Mouse (Mus musculus) heart, postnatal 4 days (tissue): ENCODE measurements around the gene Actn4. TPM values are rescaled to one million over a fixed set of nuclear protein-coding genes. Genes with fewer than 3 reads are reported as not detected.

Experiments
- DNase-seq: peaks from one replicate; pipeline ENCODE4 v3.0.0; 2021
- total RNA-seq, 2 experiments: library from RNA; stranded (reverse); gene quantifications; 2 replicates each; pipeline ENCODE4 v1.2.3; 2021

The Actn4 gene
- 100 to 1,000 TPM; 224 to 231 TPM for total RNA-seq

DNA sequence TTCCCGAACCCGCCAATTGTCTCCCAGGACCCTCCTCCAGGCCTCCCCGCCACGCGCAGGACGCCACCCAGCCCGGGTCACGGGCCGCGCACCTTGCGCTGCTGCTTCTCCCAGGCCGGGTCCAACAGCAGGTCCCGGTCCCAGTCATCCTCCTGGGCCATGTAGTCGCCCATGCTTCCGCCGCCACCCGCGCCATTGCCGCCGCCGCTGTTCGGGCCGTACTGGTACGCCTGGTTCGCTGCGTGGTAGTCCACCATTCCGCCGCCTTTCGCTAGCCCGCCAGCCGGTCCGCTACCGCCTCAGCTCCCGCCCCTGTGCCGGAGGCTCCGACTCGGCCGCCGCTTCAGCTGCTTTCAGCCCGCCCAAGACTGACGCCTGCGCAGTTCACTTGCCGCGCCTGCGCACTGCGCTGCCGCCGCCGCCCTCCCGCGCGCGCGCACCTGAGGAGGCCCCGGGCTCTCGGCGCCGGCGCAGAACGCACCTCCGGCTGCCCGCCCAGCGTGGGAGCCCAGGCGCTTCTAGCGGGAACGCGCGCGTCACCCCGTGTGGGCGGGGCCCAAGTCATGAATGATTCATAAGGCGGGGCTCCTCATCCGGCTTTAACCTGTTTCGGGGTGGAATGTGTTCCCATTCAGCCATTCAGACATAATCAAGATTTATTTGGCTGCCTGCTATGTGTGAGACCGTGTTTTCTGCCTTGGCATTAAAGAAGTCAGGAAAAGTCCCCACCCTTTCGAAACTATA is at the start of gene Actn4:
Gene Actn4, minus strand, starts transcription at position 414 of the 744 bp plus-strand sequence.
- DNase-seq = peak; percentile 99

DNA sequence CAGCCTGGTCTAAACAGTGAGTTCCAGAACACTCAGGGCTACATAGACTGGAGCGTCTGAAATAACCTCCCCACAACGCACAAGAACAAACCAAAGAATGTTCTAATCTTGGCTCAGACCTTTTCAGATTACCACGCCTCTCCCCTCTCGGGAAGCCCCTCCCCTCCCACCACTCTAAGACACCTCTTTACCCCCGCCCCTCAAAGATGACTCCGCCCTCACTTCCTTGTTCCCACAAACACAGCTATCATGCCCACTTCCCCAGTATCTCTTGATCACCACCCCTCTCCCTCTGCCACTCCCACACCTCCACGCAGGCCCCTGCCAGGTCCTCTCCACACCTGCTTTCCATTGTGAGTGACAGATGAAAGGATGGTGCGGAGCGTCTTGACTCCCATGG is 46.6 kb upstream of the Actn4 start:
- no peak for DNase-seq

DNA sequence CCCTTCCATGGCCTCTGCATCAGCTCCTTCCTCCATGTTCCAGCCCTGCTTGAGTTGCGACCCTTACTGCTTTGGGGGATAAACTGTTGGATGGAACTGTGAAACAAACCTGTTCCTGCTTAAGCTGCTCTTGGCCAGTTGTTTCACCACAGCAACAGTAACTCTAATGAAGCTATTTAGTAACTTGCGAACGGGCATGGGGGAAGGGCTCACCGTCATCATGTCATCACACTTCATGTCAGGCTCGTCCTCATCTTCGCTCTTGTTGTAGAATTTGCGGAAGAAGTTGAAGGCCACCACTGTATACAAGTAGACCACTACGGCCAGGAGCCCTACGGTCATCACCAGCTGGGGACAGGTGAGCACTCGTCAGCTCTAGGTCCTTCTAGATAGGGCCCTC is 46.0 kb upstream of the Actn4 start:
- no peak for DNase-seq

DNA sequence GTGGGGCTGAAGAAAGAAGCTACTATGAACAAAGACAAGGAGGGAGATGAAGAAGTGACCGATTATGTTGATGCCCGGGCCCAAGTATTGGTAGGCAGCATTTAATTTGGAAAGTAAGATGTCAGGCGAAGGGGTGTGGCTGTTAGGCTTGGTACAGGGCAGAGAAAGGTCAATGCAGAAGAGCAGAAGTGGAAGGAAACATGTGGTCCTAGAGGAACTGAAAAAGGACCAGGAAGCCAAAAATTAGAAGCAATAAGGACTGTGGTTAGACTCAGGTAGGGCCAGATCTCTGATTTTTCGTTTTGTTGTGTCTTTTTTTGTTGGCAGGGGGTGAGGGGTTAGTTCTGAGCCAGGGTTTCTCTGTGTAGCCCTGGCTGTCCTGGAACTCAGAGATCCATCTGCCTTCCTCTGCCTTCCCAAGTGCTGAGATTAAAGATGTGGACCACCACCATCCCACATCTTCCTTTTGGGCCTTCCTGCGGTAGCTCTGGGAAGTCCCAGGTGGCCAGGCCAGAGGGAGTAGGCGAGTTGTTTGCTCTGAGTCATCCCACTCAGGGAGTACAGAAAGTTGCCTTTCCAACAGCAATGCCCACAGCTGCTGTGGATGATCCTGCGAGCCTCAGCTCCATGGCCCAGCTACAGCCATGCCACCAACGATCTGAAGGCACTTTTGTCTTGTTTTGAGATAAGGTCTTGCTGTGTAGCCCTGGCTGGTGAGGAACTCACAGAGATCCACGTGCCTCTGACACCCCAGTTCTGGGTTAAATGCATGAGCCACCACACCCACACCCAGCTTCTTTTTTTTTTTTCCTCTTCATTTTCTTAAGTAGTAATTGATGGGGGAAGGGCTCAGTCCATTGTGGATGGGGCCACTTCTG is 45.3 kb upstream of the Actn4 start:
- no peak for DNase-seq

DNA sequence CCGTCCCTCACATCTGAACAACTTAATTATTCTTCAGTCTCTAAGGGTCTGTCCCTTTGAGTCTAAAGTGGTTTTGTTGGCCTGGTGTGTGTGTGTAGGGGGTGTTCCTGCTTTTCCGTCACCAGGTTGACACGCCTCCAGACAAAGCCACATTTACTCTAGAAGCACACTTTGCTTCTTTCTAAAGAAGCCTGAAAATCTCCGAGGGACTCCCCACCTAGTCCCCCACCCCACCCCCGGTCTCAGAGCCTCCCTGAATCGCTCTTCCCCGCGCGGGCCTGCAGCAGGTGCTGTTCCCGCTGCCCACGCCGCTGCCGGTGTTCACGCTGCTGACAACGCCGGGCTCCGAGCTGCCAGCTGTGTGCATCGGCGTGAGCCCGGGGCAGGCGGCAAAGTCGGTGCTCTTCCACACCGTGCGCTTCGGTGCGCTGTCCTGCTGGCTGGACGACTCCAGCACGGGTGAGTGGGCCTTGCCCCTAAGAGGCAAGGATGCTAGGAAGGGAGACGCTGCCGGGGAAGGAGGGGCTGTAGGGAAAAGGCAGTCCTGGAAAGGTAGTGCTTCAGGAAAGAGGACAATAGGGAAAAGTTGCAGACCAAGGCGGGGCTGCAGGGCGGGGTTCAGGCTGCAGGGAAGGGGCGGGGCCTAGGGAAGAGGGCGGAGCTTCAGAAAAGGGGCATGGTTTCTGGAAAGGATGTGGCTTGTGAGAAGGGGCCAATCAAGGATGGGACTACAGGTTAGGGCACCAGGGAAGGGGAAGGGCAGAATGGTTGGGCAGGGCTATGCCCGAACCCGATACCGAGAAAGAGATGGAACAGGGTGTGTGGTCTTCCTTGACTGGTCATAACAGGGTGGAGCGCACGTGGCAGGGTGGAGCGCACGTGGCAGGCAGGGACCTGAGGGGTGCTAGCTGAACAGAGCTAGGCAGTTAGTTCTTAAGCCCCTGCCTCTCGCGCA is 38.8 kb upstream of the Actn4 start:
- DNase-seq = peak; percentile 75

DNA sequence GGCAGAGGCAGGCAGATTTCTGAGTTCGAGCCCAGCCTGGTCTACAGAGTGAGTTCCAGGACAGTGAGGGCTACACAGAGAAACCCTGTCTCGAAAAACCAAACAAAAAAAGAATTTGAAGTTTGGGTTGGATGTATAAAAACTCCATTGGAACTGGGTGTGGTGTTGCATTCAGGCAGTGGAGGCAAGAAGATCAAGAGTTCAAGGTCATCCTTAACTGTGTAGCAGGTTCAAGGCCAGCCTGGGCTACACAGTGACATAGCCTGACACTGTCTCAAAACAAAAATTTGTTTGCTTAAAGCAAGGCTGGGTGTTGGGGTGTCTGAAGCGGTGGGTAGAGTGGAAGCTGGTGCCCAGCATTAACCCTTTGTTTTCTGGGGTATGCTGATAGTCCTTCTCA is 31.3 kb upstream of the Actn4 start:
- DNase-seq = no peak

DNA sequence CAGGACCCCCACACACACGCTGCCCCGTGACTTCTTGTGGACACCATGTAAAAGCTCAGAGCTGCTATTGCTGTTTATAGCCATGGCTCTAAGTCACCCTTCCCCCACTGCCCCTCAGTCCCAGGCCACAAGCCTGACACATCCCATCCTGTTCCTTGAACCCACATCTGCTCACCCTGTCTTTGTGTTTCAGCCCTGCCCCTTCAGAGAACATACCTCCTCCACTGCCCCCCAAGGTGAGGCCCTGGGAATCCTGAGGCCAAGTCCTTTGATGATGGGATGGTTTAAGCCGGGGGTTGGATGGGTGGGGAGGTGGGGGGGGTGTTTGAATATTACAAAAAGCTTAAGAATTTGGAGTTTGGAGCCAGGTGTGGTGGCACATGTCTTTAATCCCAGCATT is 30.9 kb upstream of the Actn4 start:
- no peak for DNase-seq

DNA sequence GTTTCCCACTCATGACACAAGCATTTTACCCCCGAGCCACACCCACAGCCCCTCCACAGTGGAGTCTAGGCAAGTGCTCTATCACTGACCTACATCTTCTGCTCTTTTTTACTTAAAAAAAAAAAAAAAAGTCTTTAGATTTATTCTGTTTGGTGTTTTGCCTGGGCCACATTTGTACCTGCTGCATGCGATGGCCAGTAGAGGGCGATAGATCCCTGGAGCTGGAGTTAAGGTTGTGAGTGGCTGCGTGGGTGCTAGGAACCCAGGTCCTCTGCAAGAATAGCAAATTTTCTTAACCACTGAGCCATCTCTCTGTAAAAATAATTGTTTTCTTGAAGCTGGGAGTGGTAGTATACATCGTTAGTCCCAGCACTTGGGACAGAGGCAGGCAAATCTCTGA is 29.5 kb upstream of the Actn4 start:
- no peak for DNase-seq

DNA sequence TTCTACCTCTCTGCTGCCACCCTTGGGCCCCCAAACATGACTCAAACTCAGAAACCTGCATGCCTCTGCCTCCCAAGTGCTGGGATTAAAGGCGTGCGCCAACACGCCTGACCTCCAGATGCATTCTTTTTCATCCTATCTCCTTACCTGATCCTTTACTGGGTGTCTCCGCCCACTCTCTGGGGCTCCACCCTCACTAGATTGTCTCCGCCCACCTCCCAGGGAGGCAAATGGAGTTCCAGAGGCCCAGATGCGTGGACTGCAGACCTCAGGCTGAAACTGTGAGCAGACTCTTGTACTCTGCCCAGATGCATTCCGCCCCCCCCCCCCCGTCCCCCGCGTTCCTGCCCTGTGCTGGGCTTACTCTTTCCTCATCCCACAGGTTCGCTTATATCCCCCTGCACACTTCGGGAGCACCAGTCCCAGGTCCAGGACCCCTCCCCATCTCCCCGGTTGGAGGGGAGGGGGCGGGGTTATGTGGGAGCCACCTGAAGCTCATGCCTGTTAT is 28.7 kb upstream of the Actn4 start:
- DNase-seq = no peak

DNA sequence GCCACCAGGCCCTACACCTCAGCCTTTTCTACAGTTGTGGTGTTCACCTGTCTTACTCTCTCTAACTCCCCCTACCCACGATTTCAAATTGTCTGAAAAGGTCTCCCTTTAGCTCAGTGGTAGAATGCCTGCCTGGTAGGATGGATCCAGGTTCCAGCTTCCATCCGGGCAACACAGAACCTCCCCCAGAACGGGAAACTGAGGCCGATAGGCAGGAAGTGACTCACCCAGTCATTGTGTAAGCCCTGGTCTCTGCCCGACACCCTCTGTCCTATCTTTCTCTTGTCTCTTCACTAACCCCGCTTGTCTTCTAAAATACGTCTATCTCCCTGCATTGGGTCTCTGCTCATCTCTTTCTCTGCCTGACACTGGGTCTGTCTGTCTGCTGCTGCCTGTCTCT is 23.1 kb upstream of the Actn4 start:
- DNase-seq = no peak

DNA sequence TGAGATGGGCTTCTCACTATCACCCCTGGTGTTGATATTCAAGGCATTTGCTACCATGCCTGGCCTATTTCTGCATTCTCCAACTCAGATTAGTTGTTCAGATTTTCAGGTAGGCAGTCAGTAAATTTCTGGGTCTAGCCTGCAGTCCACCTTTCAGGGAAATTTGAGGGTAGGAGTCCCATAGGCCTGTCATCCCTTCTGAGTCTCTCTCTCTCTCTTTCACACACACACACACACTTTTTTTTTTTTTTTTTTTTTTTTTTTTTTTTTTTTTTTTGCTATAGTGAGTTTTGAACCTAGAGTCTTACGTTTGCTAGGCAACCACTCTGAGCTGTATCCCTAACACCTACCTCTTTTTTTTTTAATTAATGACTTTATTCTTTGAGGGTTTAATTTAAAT is 22.3 kb upstream of the Actn4 start:
- no peak for DNase-seq

DNA sequence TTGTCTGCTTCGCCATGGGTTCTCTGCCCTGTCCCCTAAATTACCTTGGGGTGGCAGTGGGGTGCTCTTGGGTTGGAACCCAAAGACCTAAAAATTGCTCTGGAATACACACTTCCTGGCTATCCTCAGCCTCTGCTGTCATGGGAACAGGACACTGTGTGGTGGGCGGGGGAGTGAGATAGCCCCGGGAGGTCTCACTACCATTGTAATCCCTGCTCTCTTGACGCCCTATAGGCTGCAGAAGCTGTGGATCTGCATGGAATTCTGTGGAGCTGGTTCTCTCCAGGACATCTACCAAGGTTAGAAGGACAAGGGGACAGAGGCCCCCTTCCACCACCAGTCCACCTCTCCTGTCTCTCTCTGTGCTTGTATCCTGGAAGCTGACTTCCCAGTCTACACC is 21.7 kb upstream of the Actn4 start:
- DNase-seq = no peak

DNA sequence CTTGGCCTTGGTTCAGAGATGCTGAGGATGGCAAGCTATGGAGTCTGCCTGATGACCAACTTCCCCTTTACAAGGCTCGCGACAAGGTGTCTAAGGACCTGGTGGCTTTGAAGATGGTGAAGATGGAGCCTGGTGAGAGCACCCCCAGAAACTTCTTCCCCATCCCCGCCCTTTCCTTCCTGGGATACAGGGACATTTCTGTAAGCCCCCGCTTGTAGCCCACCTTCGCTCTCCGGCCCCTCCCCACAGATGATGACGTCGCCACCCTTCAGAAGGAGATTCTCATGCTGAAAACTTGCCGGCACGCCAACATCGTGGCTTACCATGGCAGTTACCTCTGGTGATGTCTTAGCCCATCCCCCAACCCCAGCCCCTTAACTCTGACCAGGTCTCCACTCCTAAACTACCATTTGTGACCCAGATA is 21.0 kb upstream of the Actn4 start:
- DNase-seq = no peak

DNA sequence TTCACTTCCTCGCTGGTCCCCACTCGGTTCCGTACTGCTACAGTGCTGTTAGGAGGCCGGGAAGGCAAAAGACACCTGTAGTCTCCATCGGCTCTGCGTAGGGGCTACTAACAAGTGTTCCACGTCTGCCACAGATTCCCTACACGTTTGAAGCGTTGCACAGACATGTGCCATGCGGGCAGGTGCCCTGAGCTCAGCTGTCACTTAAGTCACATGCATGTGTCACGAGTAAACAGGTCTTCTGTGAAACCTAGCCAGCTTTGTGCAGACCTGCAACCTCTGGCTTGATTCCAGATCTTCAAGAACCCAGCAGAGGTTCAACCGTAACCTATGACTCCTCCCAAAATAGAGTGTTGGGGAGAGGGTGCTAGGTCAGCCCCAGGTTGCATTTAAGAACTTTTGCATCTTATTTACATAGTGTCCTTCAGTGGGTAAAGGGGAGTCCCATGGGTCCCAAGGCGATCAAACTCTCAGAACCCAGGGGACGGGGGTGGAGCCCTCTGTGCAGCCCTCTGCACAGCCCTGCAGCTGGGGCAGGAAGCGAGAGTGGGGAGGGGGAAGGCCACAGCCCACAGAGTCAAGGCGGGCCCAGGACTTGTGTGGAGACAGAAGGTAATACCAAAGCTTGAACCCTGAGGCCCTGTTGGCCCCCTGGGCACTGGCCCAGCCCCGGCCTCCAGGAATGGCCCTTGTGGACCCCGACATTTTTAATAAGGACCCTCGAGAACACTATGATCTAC is 20.3 kb upstream of the Actn4 start:
- peak; percentile 39 for DNase-seq

DNA sequence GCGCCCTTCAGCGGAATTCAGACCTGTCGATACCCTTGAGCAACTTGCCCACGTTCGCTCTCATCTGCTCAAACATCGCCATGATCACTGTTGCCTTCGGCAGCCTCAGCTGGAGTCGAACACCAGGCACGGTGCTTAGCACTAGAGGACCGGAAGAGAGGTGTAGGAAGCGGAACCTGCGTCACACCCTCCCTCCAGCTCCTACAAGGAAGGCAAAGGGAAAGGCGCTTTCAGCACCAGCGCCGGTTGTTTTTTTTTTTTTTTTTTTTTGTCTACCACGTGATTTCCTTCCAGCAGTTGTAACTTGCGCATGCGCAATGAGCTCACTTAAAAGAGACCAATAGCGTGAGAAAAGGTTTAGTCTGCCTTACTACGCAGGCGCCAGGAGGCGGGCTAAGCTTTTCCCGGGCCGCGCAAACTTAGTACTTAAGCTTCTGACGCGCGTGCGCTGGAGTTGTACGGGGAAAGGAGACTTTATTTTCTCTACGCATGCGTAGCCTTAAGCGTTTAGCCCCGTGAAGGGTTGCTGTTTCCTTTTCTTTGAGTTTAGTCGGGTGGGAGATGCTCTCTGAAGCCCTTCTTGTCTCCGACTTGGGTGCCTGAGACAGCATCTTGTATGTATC is 19.6 kb upstream of the Actn4 start, which contains the start of the genes Eif3k and Map4k1:
Gene Eif3k, minus strand, starts transcription at position 214 of the 623 bp plus-strand sequence.
Gene Map4k1, plus strand, starts transcription at position 400 of the 623 bp plus-strand sequence.
- peak; percentile 97 for DNase-seq

DNA sequence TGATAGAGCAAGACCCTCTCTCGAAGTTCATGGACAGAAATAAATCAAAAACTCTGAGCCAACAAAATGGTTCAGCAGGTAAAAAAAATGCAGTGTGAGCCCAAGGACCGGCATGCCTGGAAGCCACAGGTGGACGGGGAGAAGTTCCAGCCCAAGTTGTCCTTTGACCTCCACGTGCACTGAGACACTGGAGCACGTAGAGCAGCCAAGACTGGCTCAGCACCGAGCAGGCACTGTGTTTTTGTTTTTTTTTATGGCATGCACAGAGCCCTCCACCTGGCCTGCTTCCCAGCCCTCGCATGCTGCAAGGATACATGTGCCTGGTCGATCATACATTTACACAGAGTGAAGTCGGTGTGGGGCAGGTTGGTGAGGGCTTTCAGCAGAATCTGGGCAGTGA is 15.4 kb upstream of the Actn4 start:
- DNase-seq = no peak

DNA sequence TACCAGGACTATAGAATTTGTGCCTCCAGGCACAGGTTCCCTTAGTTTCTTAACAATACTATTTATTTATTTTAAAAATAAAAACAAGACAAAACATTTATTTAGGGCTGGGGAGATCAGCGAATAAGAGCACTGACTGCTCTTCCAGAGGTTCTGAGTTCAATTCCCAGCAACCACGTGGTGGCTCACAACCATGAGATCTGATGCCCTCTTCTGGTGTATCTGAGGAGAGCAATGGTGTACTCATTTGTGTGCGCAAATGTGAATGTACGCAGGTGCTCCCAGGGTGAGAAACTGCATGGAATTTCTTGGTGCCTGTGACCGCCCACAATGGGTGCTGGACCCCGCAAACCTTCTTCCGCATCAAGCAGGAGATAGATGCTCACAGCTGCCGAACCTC is 10.9 kb upstream of the Actn4 start:
- no peak for DNase-seq

DNA sequence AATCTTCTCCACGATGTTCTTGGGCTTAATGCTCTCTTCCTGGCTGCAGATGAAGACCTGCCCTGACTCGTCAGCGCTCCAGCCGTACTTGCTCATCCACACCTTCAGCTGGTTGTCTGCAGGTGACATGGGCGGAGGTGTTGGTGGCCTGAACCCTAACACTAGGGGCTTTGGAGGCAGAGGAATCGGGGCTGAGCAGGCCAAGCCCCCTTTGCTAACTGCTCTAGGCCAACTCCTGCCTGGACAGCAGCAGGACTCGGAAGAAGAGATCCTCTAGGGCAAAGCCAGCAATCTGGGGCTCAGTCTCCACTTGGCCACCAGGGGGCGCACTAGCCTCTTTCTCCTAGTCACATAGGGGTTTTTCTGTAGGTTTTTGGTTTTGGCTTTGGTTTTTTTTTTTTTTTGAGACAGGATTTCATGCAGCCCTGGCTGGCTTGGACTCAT is 10.4 kb upstream of the Actn4 start:
- peak; percentile 91 for DNase-seq

DNA sequence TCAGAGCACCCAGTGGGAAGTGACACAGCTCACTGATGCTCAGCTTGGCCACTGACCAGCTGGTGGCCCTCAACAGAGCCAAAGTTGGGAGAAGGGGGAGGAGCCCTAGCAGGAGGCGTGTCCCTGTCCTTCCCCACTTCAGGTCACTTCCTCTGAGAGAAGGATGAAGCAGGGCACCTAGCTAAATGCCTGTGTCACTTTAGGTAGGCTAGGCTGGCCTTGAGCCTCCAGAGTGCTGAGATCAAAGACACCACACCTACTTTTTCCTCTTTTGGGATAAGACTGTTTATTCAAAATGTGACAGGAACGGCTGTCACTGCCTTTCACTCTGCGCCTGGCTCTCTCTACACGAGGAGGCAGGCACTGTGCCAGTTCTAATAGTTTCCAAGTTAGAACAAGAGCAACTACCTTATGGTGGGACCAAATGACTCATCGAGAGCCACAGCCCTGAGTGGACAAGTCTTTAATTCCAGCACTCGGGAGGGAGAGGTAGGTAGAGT is 9.7 kb upstream of the Actn4 start:
- DNase-seq = peak; percentile 78

DNA sequence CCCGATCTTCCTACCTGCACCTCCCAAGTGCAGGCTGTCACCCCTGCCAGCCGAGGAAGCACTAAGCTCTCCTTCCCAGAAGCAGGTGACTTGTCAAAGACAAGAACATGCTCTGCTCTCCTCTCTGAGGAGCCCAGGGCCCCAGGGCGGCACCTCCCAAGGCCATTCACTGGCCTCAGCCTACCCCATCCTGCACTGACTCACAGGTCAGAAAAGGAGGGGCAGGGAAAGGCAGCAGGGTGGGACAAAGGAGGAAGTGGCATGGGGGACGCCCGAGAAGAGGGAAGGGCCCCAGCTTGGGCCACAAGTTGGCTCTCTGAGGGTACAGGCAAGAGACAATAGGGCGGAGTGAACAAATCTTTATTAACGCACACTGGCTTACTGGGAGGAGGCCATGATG is 8.9 kb upstream of the Actn4 start:
- DNase-seq = no peak
